Mouse (Mus musculus) forelimb bud, embryonic 11.5 days (tissue): Measurements from ENCODE around the gene Asna1.
A peak's percentile ranks its signal among the peaks of the same experiment; 100 is the strongest.

Experiments
- DNase-seq: peaks from one replicate; pipeline ENCODE4 v3.0.0-alpha.2; 2012; ENCODE audit warnings: low read depth, low spot score

Gene Asna1

DNA sequence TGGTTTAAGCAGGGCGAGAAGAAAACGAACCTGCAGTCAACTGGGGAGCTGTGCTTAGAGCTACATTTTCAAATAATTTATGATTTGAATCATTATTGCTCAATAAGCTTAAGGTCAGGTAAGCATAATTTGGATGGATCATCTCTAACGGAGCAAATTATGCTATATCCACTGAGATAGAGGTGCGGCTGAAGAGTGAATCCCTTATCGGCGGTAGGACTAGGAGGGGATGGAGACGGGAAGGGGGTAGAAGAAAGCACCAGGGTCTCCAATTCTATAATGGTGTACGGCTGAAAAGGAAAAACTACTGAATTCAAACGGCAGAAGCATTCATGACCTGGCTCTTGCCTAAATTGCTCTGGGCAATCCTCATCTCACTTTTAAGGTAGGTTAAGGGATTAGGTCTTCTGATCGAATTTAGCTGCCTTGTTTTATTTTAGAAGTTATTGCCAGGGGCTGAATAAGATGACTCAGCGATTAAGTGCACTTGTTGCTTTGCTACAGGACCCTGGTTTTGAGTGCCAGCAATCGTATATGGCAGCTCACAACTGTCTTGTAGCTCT lies 10.2 kb upstream of the Asna1 start:
- peak; percentile 26 for DNase-seq

DNA sequence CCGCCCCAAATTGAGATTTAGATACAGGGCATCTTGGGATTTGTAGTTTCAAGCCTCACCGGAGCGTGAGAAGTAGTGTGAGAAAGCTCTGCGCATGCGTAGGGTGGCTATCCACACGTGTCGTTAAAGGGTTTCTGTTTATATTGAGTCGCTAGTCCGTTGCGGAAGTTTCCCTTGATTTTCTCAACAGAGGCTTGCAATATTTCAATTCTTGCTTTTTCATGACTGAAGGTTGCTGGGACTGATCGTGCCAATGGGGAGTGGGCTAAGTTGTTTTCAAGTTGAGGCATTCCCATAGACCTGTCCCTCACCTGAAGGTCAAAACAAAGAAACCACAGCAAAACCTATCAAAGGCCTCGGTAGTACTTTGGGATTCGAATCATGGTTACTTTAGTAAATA lies 9.7 kb upstream of the Asna1 start:
- peak; percentile 84 for DNase-seq

DNA sequence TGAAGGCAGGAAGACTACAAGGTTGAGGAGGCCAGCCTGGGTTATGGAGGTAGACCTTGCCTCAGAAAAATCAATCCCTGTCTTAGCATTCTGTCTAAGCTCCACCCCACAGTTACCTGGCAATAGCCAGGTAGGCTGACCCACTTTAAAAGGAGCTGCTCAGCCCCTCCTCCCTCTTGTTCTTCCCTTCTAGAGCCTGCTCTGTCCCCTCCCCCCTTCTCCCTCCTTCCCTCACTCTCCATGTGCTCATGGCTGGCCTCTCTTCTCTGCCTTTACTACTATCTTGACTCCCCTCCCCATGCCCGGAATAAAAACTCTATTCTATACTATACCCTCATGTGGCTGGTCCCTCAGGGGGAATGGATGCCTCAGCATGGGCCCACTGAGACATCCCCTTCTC lies 8.8 kb upstream of the Asna1 start:
- DNase-seq, result no peak

DNA sequence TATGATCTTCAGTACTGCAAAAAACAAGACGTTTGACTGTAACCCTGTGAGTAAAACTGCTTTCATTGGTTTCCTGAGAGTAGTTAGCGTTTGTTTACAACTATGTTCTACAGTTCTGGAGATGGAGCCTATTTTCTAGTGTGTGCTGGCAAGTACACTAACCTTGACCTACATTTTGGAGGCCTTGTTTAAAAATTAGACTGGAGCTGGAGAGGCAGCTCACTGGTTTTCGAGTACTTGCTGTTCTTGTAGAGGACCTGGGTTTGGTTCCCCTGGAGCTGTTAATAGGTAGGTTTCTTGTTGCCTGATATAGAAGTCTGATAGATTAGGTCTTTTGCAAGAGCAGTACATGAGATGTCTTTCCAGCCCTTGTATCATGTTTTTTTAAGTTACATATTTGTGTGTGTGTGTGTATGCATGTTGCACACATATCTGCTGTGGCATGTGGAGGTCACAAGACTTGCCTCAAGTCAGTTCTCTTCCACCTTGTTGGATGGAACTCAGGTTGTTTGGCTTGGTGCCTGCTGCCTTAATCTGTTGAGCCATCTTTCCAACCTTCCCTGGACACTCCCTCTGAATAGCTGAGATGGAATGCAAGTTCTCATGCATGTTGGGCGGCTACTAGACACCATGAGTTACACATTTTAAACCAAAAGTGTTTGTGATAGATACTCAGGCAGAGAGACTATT lies 7.7 kb upstream of the Asna1 start:
- no peak for DNase-seq

DNA sequence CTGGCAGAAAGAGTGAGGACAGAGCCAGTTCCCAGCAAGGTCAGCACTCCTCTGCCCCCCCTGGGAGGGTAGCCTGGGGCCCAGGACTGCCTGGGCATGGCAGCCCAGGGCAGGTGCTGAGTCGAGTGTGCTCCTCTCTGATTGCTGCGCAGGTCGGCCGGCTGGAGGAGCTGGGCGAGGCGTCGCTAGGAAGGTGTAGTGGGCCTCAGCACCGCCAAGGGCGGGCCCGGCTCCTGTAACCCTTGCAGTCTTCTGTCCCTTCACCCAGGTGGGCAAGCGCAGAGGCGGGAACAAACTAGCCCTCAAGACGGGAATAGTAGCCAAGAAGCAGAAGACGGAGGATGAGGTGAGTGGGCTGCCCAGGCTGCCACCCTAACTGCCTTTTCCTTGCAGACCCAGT lies 4.2 kb upstream of the Asna1 start:
- no peak for DNase-seq

DNA sequence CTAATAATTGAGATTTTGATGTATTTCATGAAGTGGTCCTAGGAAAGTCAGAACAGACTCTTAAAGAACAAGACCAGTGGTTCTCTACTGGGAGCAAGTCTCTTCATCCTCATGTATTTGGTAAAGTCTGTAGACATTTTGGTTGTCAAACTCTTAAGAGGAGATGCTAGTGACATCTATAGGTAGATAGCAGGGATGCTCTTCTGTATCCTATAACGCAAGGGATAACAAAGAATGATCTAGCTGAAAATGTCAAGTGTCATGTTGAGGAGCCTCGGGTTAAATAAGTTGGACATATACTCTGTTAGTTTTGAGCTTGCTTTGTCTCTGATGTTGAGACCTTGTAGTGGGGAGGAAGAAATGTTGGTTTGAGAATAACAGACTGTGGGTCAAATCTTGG lies 2.8 kb upstream of the Asna1 start:
- no peak for DNase-seq

DNA sequence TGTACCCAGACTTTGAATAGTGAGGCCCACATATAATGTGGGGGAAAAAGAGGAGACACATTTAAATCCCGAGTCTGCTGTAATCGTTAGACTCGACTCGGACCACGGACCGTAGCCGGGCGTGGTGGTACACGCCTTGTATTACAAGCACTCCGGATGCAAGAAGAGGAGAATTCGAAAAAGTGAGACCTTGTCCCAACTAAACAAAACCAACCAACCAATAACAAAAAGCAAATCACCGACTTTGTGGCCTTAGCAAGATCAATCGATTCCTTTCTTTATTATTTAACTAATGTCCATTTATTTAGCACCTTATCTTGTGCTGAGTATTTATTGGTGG lies 2.4 kb upstream of the Asna1 start:
- DNase-seq, result peak; percentile 20

DNA sequence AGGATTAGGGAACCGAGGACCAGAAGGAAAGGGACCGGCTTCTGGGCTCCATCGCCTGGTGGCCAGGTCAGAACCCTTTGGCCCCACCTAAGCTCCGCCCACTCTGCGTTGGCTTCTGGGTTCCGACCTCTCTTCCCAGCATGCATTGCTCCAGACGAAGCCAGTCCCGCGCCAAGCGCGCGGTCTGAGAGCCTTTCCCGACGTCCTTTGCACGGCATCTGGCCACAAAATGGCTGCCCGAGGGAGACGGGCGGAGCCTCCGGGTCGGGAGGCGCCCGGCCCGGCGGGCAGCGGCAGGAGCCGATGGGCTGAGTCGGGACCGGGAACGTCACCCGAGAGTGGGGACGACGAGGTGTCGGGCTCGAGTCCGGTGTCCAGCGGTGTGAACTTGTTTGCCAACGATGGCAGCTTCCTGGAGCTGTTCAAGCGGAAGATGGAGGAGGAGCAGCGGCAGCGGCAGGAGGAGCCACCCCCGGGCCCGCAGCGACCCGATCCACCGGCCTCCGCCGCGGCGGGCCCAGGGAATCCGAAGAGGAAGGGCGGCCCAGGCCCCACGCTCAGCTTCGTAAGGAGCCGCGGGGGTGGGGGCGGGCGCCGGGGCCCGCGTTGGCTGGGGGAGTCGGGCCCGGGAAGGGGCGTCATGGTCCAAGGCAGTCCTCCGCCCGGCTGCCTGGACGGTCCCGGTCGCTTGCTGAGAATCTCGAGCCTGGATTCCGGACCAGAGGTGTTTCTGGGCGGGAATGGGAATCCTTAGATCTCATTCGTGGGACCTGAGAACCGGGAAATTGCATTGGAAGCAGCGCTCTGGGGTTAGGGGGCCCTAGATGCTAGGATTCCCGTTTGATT lies 1.8 kb upstream of the Asna1 start, which contains the start of gene Trir:
Gene Trir (plus strand): TSS at position 154 of the 846 bp plus-strand sequence.
- peak; percentile 97 for DNase-seq

DNA sequence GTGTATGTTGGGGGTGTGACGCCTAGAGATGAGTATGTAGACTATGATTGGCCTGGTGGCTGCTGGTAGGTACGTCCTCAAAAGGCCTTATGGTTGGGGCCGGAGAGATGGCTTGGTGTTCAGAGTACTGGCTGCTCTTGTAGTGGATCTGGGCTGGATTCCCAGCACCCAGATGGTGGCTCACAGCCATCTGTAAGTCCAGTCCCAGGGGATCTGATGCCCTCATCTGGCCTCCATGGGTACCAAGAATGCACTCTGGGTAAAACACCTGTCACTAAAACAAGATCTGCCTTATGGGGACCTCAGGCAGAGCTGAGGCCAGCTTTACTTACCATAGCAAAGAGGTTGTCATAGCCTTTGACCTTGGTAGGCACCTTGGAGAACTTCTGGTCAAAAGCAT lies 1.2 kb downstream of the Asna1 start:
- no peak for DNase-seq

DNA sequence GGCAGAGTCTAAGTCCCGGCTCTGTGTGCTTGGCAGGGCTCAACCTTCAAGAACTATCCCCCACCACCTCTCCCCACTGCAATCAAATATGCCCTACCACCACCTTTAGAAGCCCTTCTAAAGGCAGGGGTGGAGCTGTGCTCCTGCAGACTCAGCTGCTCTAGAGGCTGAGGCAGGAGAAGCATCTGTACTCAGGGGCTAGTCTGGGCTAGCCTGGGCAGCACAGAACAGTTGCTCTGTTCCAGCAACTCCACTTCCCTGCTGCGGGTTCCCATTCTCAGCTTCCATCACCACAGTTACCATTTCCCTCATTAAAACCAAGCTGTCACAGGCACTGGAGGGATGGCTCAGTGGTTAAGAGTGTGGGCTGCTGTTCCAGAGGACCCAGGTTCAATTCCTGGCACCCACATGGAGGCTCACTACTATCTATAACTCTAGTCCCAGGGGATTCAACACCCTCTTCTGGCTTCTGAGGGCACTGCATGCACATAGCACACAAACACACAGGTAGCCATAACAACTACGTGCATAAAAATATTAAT lies 3.5 kb downstream of the Asna1 start:
- no peak for DNase-seq

DNA sequence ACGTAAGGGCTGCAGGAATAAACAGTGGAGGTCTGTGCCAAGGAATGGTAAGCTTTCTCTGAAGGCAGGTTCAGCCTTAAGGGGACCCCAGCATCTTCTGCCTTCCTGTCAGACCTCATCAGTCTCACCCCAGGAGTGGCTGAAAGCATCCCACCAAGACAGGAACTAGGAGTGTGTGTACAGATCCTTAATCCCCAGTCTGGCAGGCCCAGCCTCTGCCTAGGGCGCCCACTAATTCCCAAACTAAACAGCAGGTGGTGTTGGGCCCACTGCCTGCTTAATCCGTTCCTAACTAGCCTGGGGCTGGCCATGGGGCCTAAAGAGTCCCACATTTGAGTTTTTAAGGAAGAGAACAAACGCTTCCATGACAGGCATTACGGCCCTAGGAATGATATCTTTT lies 7.9 kb downstream of the Asna1 start:
- DNase-seq, result no peak

DNA sequence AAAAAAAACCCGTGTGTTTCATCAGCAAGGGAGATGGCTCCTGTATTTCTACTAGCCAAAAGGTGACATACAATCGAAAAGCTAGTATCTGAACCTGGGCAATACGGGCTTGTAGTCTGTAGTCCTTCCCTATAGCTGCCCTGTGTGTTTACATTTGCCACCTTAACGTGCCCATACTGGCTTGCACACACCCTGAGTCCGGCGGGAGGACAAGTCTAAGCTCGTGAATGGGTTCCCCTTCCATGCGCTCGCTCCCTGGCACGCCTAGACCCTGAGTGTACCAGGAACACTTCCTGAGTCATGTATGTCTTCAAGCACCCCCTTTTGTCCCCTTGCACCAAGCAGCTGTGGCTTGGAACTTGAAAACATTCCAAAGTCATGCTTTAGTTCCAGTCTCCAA lies 8.4 kb downstream of the Asna1 start:
- DNase-seq, result no peak

DNA sequence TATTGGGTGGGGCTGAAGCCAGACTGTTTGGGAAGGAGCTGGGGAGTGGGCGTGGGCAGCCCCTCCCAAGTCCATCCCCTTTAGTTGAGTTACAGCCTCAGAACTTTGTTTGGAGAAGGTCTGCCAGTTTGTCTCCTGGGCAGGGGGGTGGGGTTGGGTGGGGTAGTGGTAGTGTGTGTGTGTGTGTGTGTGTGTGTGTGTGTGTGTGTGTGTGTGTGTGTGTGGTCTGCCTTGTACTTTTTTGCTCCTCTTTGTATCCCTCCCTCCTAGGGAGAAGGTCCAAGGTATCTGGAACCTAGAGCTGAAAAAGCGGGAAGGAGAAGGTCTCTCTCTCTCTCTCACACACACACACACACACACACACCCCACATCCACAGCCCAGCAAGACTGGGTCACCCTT lies 10.7 kb downstream of the Asna1 start, which contains the start of gene Best2:
Gene Best2 (minus strand): TSS at position 101 of the 400 bp plus-strand sequence.
- DNase-seq, result no peak

DNA sequence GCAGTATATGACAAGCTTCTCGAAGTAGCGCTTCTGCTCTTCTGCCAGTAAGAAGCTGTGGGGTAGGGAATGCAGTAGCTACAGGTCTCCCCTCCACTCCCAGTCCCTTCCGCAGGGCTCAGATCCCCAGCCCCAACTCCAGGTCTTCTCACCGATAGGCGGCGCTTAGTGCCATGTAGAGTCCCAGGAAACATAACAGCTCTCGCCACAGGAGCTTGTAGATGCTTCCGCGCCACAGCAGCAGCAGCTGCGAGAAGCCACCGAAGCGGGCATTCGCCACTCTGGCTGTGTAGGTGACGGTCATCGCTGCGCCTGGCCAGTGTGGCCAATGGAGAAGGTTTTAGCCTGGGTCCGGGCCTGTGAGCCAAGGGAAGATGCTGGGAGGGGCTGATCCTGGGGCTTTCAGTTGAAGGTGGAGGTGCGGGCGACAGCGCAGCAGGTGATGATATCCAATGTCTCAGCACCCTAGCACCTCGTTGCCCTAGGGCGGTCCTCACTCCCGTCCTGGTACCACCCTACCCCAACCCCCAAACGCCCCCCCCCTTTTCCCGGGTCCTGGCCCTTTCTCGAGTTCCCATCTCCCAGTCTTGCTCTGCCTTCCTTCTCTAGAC lies 11.7 kb downstream of the Asna1 start:
- DNase-seq, result peak; percentile 73

DNA sequence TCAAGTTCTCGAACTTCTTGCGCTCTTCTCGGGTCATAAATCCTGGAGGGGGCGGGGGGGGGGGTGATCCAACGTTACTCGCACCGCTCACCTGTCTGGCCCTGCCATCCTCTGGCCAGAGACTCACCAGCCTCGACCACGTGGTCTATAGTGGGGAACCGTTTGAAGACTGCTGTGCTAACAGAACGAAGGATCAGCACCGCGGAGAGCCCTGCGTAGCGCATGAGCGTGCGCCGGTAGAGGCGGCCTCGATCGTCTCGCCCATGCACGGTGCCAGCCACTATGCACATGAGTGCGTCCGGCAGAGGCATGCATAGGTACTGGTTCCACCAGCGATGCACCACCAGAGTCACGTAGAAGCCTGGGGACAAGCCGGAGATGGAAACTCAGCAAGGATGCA lies 13.8 kb downstream of the Asna1 start:
- no peak for DNase-seq

DNA sequence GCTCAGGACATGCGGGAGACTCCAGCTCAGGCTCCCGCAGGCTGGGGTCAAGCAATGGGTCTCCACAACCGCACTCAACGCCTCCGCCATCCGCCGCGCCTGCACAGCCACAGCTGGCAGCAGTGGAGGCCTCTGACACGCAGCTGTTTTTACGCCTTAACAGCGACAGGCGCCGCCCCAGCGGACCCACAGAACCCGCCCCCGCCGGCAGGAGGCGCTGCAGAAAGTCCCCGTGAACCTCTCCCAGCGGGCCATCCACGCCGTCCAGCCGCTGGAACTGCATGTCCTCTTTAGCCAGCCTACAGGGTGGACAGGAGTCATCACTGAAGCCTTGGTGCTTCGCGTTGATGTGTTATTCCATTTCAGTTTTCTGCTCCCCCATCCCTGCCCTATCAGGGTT lies 17.4 kb downstream of the Asna1 start:
- DNase-seq, result no peak

DNA sequence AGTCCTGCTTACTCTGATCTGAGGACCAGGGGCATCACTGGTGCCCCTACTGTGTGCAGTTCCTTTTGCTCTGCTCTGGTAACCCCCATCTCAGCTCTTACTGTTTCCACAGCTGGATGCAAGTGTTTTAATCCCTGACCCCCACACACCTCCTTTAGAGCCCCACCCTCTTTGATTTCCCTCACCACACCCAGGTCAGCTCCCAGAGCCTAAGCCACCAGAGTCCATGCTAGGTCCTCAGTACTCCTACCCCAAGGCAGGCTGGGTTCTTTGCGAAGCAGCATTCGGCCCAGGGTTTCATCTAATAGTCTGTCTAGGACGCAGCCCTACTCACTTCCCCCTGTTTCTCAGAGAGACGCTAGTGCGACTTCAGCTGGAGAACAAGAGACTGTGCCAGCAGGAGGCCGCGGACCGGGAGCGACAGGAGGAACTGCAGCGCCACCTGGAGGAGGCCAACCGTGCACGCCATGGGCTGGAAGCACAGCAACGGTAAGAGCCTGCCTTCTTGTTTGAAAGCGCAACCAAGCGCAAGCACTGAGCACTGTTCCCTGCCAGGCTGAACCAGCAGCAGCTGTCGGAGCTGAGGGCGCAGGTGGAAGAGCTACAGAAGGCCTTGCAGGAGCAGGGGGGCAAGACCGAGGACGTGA lies 27.3 kb downstream of the Asna1 start:
- DNase-seq, result peak; percentile 85

DNA sequence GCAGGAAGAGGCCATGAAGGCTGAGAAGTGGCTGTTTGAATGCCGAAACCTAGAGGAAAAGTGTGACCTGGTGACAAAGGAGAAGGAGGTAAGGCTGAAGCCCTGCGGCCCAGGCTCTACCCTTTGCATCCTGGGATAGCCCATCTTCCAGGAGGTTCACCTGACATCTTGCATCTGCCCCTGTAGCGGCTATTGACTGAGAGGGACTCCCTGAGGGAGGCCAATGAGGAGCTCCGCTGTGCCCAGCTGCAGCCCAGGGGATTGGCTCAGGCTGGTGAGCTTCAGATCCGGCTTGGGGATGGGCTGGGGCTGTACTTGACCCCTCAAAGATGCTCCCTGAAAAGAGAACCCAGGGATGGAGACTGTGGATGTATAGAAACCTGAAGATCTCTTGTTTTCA lies 28.1 kb downstream of the Asna1 start:
- DNase-seq, result no peak

DNA sequence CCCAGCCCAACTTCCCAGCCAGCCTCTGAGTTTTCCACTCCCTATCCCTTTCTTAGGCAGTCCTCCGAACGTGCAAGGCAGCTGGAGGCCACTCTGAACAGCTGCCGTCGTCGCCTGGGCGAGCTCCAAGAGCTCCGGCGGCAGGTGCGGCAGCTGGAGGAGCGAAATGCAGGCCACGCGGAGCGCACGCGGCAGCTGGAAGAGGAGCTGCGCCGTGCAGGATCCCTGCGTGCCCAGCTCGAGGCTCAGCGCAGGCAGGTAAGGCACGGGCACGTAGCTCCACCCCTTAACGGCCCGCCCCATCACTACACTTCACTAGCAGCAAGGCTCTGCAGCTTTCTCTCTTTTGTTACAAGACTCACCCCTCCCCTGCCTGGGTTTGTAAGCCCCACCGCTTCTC lies 29.4 kb downstream of the Asna1 start:
- DNase-seq, result no peak

DNA sequence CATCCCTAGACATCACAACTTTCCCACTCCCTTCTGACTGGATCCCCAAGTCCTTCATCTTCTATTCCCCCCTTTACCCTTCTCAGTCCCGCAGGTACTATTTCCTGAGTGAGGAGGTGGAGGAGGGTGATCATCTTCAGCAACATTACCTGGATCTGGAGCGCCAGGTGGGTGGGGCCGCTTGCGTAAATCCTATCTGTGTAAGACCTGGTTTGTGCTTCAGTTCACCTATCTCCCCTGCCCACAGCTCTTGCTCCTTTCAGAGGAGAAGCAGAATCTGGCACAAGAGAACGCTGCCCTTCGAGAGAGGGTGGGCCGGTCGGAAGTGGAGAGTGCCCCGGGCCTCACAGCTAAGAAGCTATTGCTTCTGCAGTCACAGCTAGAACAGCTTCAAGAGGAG lies 30.7 kb downstream of the Asna1 start:
- DNase-seq, result no peak

DNA sequence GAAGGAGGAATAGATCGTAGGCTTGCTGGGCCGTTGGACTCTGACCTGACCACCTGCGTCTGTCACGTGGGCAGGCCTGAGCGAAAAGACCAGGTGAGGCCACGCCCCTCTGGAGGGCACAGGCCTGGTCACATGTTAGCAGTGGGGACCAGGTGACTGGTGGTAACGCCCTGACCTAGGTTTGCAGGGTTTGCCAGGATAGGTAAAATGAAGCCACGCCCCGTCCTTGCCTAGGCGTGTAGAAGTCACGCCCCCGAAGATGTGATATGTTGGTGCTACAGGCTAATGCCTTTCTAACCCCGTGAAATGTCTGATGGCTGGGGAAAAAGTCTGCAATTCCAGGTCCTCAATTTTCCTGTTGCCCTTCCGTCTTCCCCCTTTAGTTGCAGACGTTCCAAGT lies 34.2 kb downstream of the Asna1 start:
- no peak for DNase-seq

DNA sequence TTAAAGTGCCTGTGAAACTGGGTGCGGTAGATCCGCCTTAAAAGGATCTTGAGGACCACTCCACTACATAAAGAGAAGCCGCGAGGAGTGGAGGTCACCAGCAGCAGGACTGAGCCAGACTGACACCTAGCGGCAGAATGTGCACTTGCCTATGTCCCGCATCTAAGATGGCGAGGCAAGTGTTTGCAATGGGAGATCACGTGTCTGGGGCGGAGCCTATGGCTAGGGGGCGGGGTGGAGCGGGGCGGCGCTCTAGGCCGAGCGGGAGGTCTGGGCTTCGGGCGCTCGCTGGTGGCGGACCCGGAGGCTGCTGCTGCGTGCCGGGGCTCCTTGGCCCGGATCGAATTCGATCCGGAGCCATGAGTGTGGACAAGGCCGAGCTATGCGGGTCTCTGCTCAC lies 34.7 kb downstream of the Asna1 start, which contains the start of gene Hook2:
Gene Hook2 (plus strand): TSS at position 255 of the 400 bp plus-strand sequence.
- peak; percentile 99 for DNase-seq
